Mouse (Mus musculus): ENCODE results near the gene Hist1h2ad. TPM values are rescaled to one million over a fixed set of nuclear protein-coding genes. Genes with fewer than 3 reads are reported as not detected.
"Not testable (repeated sequence)": the region's sequence is repeated elsewhere in the genome, so short reads cannot be mapped to it uniquely, and the experiment has no call there.

The Hist1h2ad gene
- polyA plus RNA-seq (2015; fragmentation: Nextera tagmentation; extraction: Ambion mirVana): 0.27 and 0.76 TPM in 2 replicates

- Histone ChIP-seq H3K4me3 (replicated peaks; ENCODE audit: low read depth, low read length) (peak within 1 kb of the TSS; percentile 48), H3K4me2 (ENCODE audit: low read length) (peak within 1 kb of the TSS; percentile 64), H3K9ac (ENCODE audit: low read depth, low read length) (peak within 1 kb of the TSS; percentile 51; the same call in 1 of the 2 replicates), H3K27ac (peak within 1 kb of the TSS; percentile 86), H3K4me1 (replicated peaks; ENCODE audit: insufficient read depth, low read length) (peaks cover 13% of the 10 kb centered on the region; the same call in 1 of the 2 replicates)
- not testable (repeated sequence) for H3K36me3 ChIP-seq (ENCODE audit: insufficient read depth, low read length); H3K27me3 ChIP-seq (ENCODE audit: insufficient read depth, low read length); H3K9me3 ChIP-seq (replicated peaks; ENCODE audit: low read length)
- peak; percentile 100 for DNase-seq (ENCODE audit: low spot score)
- WGBS: under 1% methylated on average over 30 of the region's 42 CpGs
- peak; percentile 92 for ATAC-seq (replicated peaks; ENCODE audit: low FRiP score, low read depth)
Measured at GRCm38 (mm10) chr13:23573898-23574524, at the start of gene Hist1h2ad, which contains the start of gene Hist1h2bf. Gene Hist1h2ad, plus strand, starts transcription at chr13:23574381. Gene Hist1h2bf, minus strand, starts transcription at chr13:23574196.

DNA sequence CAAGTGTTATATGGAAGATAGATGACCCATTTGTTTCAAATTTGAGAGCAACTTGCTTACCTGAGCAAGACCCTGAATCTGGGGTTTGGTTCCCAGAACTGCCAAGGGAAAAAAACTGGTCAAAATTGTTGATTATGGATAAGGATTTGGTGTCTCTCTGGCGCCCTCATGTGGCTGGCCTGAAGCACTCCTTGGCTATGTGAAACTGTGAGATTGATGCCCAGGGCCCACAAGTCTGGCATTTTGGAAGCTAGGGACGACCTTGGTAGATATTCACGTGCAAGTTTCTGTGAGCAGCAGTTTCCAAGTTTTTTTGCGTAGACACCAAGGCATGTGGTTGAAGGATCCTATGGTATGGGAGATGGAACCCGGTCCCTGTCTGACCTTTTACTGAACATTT, 49.5 kb upstream of the Hist1h2ad start:
- Histone ChIP-seq H3K4me3 (replicated peaks; ENCODE audit: low read depth, low read length) (no peak overlapping the region), H3K9ac (ENCODE audit: low read depth, low read length) (no peak overlapping the region), H3K9me3 (replicated peaks; ENCODE audit: low read length) (no peaks in the 10 kb centered on the region), H3K4me2 (ENCODE audit: low read length) (no peak overlapping the region), H3K27me3 (ENCODE audit: insufficient read depth, low read length) (no peaks in the 10 kb centered on the region), H3K36me3 (ENCODE audit: insufficient read depth, low read length) (no peaks in the 10 kb centered on the region), H3K27ac (no peak overlapping the region), H3K4me1 (replicated peaks; ENCODE audit: insufficient read depth, low read length) (no peaks in the 10 kb centered on the region)
- no peak for ATAC-seq (replicated peaks; ENCODE audit: low FRiP score, low read depth)
- 11% methylated on average over 5 of the region's 5 CpGs for WGBS
- TF ChIP-seq CTCF (IDR thresholded peaks at IDR 0.05; ENCODE audit: low read depth): peak; percentile 91
- DNase-seq (ENCODE audit: low spot score): peak; percentile 89

DNA sequence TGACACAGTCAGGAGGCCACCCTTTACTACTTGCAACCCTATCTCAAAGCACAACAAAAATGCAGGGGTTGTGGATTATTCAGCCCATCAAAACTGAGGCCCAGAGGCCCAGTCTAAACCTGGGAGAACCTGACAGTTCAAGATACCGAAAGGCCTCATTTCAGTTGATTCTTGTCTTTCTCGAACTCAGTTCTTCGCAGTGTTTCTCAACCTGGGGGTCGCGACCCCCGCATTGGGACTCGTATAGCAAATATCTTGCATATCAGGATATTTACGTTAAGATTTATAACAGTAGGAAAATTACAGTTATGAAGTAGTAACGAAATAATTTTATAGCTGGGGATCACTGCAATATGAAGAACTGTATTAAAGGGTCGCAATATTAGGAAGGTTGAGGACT, 48.3 kb upstream of the Hist1h2ad start:
- no peak for DNase-seq (ENCODE audit: low spot score)
- H3K9ac ChIP-seq (ENCODE audit: low read depth, low read length): no peak overlapping the region
- WGBS: 2% methylated on average over 10 of the region's 10 CpGs

GRCm38 (mm10) chr13:23526312-23526711, 47.9 kb upstream of the Hist1h2ad start:
- Histone ChIP-seq H3K9ac (ENCODE audit: low read depth, low read length) (peak overlapping the region; percentile 36; the same call in 1 of the 2 replicates), H3K4me1 (replicated peaks; ENCODE audit: insufficient read depth, low read length) (no peaks in the 10 kb centered on the region), H3K27ac (no peak overlapping the region), H3K4me2 (ENCODE audit: low read length) (peak overlapping the region; percentile 57), H3K36me3 (ENCODE audit: insufficient read depth, low read length) (no peaks in the 10 kb centered on the region), H3K4me3 (replicated peaks; ENCODE audit: low read depth, low read length) (peak overlapping the region; percentile 37), H3K27me3 (ENCODE audit: insufficient read depth, low read length) (no peaks in the 10 kb centered on the region), H3K9me3 (replicated peaks; ENCODE audit: low read length) (no peaks in the 10 kb centered on the region)
- ATAC-seq (replicated peaks; ENCODE audit: low FRiP score, low read depth): peak; percentile 38; the same call in 1 of the 2 replicates
- DNase-seq (ENCODE audit: low spot score): peak; percentile 93
- no peak for TF ChIP-seq CTCF (IDR thresholded peaks at IDR 0.05; ENCODE audit: low read depth)
- under 1% methylated on average over 17 of the region's 17 CpGs for WGBS

More for the DNA sequence above, 48.3 kb upstream of the Hist1h2ad start:
- no peaks in the 10 kb centered on the region for H3K9me3 ChIP-seq (replicated peaks; ENCODE audit: low read length)
- no peaks in the 10 kb centered on the region for H3K27me3 ChIP-seq (ENCODE audit: insufficient read depth, low read length)
- no peak for ATAC-seq (replicated peaks; ENCODE audit: low FRiP score, low read depth)
- no peak overlapping the region for H3K27ac ChIP-seq
- H3K4me2 ChIP-seq (ENCODE audit: low read length): peak overlapping the region; percentile 57
- no peak for TF ChIP-seq CTCF (IDR thresholded peaks at IDR 0.05; ENCODE audit: low read depth)
- no peaks in the 10 kb centered on the region for H3K36me3 ChIP-seq (ENCODE audit: insufficient read depth, low read length)
- H3K4me3 ChIP-seq (replicated peaks; ENCODE audit: low read depth, low read length): peak overlapping the region; percentile 37
- H3K4me1 ChIP-seq (replicated peaks; ENCODE audit: insufficient read depth, low read length): no peaks in the 10 kb centered on the region

DNA sequence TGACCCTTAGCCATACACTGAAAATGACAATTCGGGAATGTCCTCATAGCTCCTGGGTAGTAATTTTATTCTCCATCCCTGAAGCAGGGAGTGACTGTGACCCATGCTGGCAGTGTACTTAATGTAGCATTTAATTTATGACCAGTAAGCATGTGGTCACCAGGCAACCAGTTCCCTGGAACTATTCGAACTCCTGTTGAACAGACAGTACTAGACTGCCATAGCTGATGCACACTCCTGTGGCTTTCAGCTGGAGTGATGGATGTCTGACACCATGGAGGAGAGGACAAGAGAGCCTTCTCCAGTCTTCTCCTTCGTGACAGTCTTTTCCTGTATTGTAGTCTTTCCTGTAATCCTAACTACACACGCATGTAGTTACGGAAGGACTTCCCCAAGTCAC, 45.2 kb upstream of the Hist1h2ad start:
- Histone ChIP-seq H3K36me3 (ENCODE audit: insufficient read depth, low read length) (no peaks in the 10 kb centered on the region), H3K27me3 (ENCODE audit: insufficient read depth, low read length) (no peaks in the 10 kb centered on the region), H3K9me3 (replicated peaks; ENCODE audit: low read length) (no peaks in the 10 kb centered on the region), H3K4me2 (ENCODE audit: low read length) (peak overlapping the region; percentile 70; the same call in 1 of the 2 replicates), H3K9ac (ENCODE audit: low read depth, low read length) (no peak overlapping the region), H3K4me1 (replicated peaks; ENCODE audit: insufficient read depth, low read length) (peaks cover 9% of the 10 kb centered on the region), H3K4me3 (replicated peaks; ENCODE audit: low read depth, low read length) (no peak overlapping the region), H3K27ac (peak overlapping the region; percentile 6; the same call in 1 of the 2 replicates)
- 44% methylated on average over 5 of the region's 5 CpGs for WGBS
- ATAC-seq (replicated peaks; ENCODE audit: low FRiP score, low read depth): no peak; the same call in 1 of the 2 replicates
- TF ChIP-seq CTCF (IDR thresholded peaks at IDR 0.05; ENCODE audit: low read depth): no peak
- DNase-seq (ENCODE audit: low spot score): peak; percentile 77

DNA sequence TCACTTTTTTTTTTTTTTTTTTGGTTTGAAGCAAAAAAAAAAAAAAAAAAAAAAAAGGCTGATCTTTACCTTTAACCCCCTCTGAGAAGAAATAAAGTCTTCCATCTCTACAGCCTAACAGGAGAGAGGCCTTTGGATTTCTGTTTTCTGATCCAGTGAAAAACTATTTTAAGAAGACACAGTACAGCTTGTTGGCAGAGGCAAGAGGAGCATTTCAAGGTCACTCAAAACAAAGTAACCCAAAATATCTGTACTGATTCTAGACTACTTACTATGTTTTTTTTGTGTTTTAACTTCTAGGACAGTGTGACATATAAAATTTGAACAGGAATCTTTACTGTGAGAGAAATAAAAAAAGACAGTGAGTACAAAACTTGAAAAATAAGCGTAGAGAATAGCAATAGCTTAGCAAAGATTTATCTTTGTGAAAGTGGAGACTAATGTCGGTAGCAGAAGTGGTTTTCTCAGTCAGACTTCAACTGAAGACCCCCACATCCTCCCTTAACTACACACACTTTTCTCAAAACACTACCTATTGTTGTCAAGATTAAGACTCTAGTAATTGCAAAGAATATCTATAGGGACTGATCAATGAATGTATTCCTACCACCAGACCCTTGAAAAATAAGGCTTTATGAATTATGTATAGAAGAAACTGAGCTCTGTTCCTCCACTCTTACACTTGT, 44.6 kb upstream of the Hist1h2ad start:
- H3K9me3 ChIP-seq (replicated peaks; ENCODE audit: low read length): no peaks in the 10 kb centered on the region
- H3K9ac ChIP-seq (ENCODE audit: low read depth, low read length): no peak overlapping the region
- peaks cover 9% of the 10 kb centered on the region for H3K4me1 ChIP-seq (replicated peaks; ENCODE audit: insufficient read depth, low read length)
- H3K4me3 ChIP-seq (replicated peaks; ENCODE audit: low read depth, low read length): peak overlapping the region; percentile 49
- peak overlapping the region; percentile 70 for H3K4me2 ChIP-seq (ENCODE audit: low read length)
- DNase-seq (ENCODE audit: low spot score) (peak; percentile 37), ATAC-seq (replicated peaks; ENCODE audit: low FRiP score, low read depth) (no peak)
- WGBS: 12% methylated on average over 2 of the region's 2 CpGs
- no peaks in the 10 kb centered on the region for H3K27me3 ChIP-seq (ENCODE audit: insufficient read depth, low read length)
- no peaks in the 10 kb centered on the region for H3K36me3 ChIP-seq (ENCODE audit: insufficient read depth, low read length)
- peak overlapping the region; percentile 97; the same call in 1 of the 2 replicates for H3K27ac ChIP-seq
- no peak for TF ChIP-seq CTCF (IDR thresholded peaks at IDR 0.05; ENCODE audit: low read depth)
